Comparison of ENCODE assay signal across 19 mouse cellular contexts in the genomic region with DNA sequence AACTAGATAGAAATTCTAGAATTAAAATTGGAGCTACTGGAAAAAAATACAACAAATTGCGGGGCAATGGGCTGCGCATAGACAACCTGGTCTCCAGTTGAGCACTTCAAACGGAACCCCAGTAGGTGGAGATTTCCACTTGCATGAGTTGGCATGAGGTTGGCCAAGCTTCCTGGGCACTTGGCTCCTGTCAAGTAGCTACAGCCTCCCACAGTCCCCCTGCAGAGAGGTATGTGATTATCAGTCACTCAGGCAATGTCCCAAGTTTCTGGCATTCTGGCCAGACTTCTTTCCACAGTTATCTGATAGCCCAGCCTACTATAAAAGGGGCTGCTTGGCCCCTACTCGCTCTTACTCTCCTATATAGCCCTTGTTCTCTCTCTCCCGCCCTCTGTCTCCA.
DNase-seq lines count a peak whose midpoint lies in the region; TF ChIP-seq lines count a peak whose summit lies in the region.
"Had no signal": no experiment of that assay in that cellular context is flagged by ENCODE, and none has a peak within 500 bp of the region (broad histone marks: within the 10 kb centered on the region; RNA-seq: fewer than 3 reads in every experiment).

No protein-coding gene starts in this region.

- TF ChIP-seq POLR2A in cerebellum, adult 2 months (IDR thresholded peaks at IDR 0.05; ENCODE audit: borderline replicate concordance, insufficient read depth, low read length), result no peak

- DNase-seq in cerebellum, adult 2 months, result peak; percentile 18 to 45
- no peak for DNase-seq in cerebellum, adult 11 months
- DNase-seq in cerebellum, postnatal 14 days, result peak; percentile 57 to 78
- no peak for DNase-seq in cerebellum, adult 8-10 months
- peak; percentile 14 to 23 for DNase-seq in cerebellum, postnatal 36 days
- DNase-seq in cerebellum, adult 11-12 months, result no peak
- DNase-seq in brain, adult 2 months (ENCODE audit: low read depth, low spot score), result peak; percentile 3
- DNase-seq: adrenal gland, adult 8-10 months; adrenal gland, postnatal 14 days; adrenal gland, postnatal 36 days; B cell, adult 2 months; embryo, embryonic 11 days had no signal

- H3K4me1 ChIP-seq in cerebellum, adult 2 months (ENCODE audit: control insufficient read depth, insufficient read depth, low read length), result no peaks in the 10 kb centered on the region
- H3K4me1 ChIP-seq: embryonic facial prominence, embryonic 13.5 days; embryonic facial prominence, embryonic 15.5 days; forebrain, embryonic 10.5 days; forebrain, embryonic 12.5 days had no signal

- H3K27ac ChIP-seq in cerebellum, adult 2 months (ENCODE audit: insufficient read depth, low read length), result no peak overlapping the region
- H3K27ac ChIP-seq: embryonic facial prominence, embryonic 13.5 days; embryonic facial prominence, embryonic 15.5 days; forebrain, embryonic 10.5 days; forebrain, embryonic 12.5 days had no signal

- H3K4me3 ChIP-seq in cerebellum, adult 2 months (replicated peaks; ENCODE audit: insufficient read depth, low read depth, low read length), result no peak overlapping the region
- H3K4me3 ChIP-seq: embryonic facial prominence, embryonic 13.5 days; embryonic facial prominence, embryonic 15.5 days; erythroblast, embryonic 14.5 days; forebrain, embryonic 10.5 days; forebrain, embryonic 12.5 days had no signal

- 34% methylated on average over 5 of the region's 5 CpGs for WGBS in cerebellum, adult 2 months

- no peak for TF ChIP-seq CTCF in cerebellum, adult 2 months (IDR thresholded peaks at IDR 0.05; ENCODE audit: borderline replicate concordance, insufficient read depth, low read depth, low read length)

- no peaks in the 10 kb centered on the region for H3K27me3 ChIP-seq in cerebellum, adult 2 months (ENCODE audit: control insufficient read depth, insufficient read depth, low read length)
- H3K27me3 ChIP-seq: CH12.LX; embryonic facial prominence, embryonic 13.5 days; embryonic facial prominence, embryonic 15.5 days; forebrain, embryonic 12.5 days; Patski had no signal

Comparison
In these comparisons a context has a peak if more than half of its experiments do, and no peak if none do; other contexts are left out.
1. DNase-seq: peak in cerebellum, adult 2 months (2 of 2), cerebellum, postnatal 14 days (2 of 2), cerebellum, postnatal 36 days (2 of 2) and brain, adult 2 months (single experiment); none in cerebellum, adult 11 months (single experiment), cerebellum, adult 8-10 months (single experiment) and cerebellum, adult 11-12 months (single experiment).